Mouse (Mus musculus) hindbrain, embryonic 14.5 days (tissue): ENCODE data around the gene Spryd3. TPM values are rescaled to one million over a fixed set of nuclear protein-coding genes. Genes with fewer than 3 reads are reported as not detected.
A peak's percentile ranks its signal among the peaks of the same experiment; 100 is the strongest.

Experiments
- ATAC-seq: fragments of 200-750 bp; cut with Nextera tagmentation; 2 replicates; pipeline ENCODE4 v1.8.0; 2017; ENCODE audit warnings: moderate number of reproducible peaks, mild to moderate bottlenecking, moderate TSS enrichment, moderate library complexity; ENCODE audit not compliant: low FRiP score
- DNase-seq: peaks from one replicate; pipeline ENCODE4 v3.0.0-alpha.2; 2015; ENCODE audit warnings: low spot score
- H3K27ac ChIP-seq: fragments of 300-500 bp; sonication (generic); 2 replicates; pipeline ENCODE4 v1.5.1; 2014; ENCODE audit warnings: mild to moderate bottlenecking, moderate library complexity
- H3K27me3 ChIP-seq: fragments of 300-500 bp; sonication (generic); 2 replicates; pipeline ENCODE4 v1.6.1; 2014; ENCODE audit warnings: mild to moderate bottlenecking, low read length, mixed read lengths; ENCODE audit not compliant: control insufficient read depth, insufficient read depth
- H3K36me3 ChIP-seq: fragments of 300-500 bp; sonication (generic); replicated peaks from 2 replicates; pipeline ENCODE4 v1.6.1; 2014; ENCODE audit not compliant: control insufficient read depth, insufficient read depth
- H3K4me1 ChIP-seq: fragments of 300-500 bp; sonication (generic); replicated peaks from 2 replicates; pipeline ENCODE4 v1.6.1; 2014; ENCODE audit warnings: antibody characterized with exemption, low read length, mixed read lengths; ENCODE audit not compliant: control insufficient read depth, insufficient read depth
- H3K4me2 ChIP-seq: fragments of 300-500 bp; sonication (generic); replicated peaks from 2 replicates; pipeline ENCODE4 v1.6.1; 2014; ENCODE audit warnings: mild to moderate bottlenecking, moderate library complexity
- H3K4me3 ChIP-seq: fragments of 300-500 bp; sonication (generic); replicated peaks from 2 replicates; pipeline ENCODE4 v1.5.1; 2014; ENCODE audit warnings: mild to moderate bottlenecking, low read length
- H3K9ac ChIP-seq: fragments of 300-500 bp; sonication (generic); 2 replicates; pipeline ENCODE4 v1.6.1; 2014
- H3K9me3 ChIP-seq: fragments of 300-500 bp; sonication (generic); 2 replicates; pipeline ENCODE4 v1.6.1; 2016; ENCODE audit warnings: low read length; ENCODE audit not compliant: control insufficient read depth
- WGBS: fragments of 180-500 bp; shearing (Covaris S2); extraction: QIAGEN DNeasy Blood & Tissue Kit; methylation state at CpG from one replicate; pipeline ENCODE4 v1.1.7; 2014; 5-methylcytosine and 5-hydroxymethylcytosine counted together
- polyA plus RNA-seq: library from polyadenylated mRNA; unstranded; fragments of >200 nt; fragmentation: Nextera tagmentation; extraction: Ambion mirVana; gene quantifications from 2 replicates; pipeline ENCODE4 v1.2.1, GENCODE M21; 2014

The Spryd3 gene
- polyA plus RNA-seq, 1 experiment from 2014 or later, result 54.8 TPM

DNA sequence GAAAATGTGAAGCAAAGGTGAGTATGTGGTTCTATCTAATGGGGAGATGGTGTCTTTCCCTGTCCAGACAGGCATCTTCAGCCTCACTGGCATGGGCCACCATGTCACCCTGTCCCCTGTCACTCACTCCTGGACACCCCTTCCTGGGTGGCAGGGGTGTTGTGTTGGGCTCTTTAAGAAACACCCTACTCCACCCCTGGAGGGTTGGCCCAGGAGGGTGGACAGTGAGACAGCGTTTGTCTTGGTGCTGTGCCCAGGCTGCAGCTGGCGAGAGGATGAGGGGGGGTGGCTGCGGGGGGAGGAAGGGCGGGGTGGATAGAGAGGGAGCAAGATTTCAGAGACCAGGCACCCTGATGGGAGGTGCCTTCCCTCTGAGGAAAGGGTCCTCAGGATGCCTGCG lies 30.7 kb downstream of the Spryd3 start:
- Histone ChIP-seq H3K36me3 (no peaks in the 10 kb centered on the region), H3K4me3 (no peak overlapping the region), H3K27me3 (peaks cover 33% of the 10 kb centered on the region), H3K9me3 (no peaks in the 10 kb centered on the region), H3K4me1 (peaks cover 49% of the 10 kb centered on the region; the same call in 1 of the 2 replicates), H3K4me2 (0 out of 2 replicates have a peak overlapping the region, but pooled peaks have one; percentile 7), H3K27ac (no peak overlapping the region), H3K9ac (no peak overlapping the region)
- WGBS, result 37% methylated on average over 5 of the region's 5 CpGs
- ATAC-seq (no peak), DNase-seq (no peak)

DNA sequence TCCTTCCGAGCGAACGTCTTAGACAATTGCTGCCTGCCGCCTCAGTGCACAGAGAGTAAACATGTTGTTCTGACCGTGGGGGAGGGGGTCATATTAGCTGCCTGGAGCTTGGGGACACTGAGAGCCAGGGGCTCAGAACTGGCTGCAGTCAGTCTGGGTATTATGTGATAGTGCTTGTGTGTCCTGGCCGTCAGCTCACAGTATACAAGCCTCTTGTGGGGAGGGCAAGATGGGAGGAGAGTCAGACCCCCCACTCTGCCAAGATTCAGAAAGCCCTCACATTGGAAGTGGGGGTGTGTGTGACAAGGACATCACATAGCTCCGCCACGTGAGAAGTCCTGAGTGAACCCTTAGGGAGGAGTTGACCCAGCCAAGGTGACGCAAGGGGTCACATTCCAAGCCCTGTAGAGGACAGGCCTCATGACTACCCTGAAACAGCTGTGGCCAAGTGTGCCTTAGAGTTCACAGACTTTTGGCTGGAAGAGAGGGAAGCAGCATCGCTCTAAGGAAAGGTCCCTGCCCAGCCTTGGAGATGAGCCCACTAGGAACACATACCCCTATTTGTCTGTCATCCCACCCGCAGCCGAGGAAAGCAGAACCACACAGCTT lies 32.0 kb downstream of the Spryd3 start:
- H3K4me2 ChIP-seq, result peak overlapping the region; percentile 75
- peaks cover 53% of the 10 kb centered on the region for H3K4me1 ChIP-seq
- ATAC-seq (no peak), DNase-seq (no peak)
- H3K27ac ChIP-seq, result no peak overlapping the region
- H3K4me3 ChIP-seq, result peak overlapping the region; percentile 16
- WGBS, result 22% methylated on average over 12 of the region's 12 CpGs
- H3K36me3 ChIP-seq, result no peaks in the 10 kb centered on the region
- no peaks in the 10 kb centered on the region for H3K9me3 ChIP-seq
- H3K9ac ChIP-seq, result peak overlapping the region; percentile 25; the same call in 1 of the 2 replicates
- peaks cover 34% of the 10 kb centered on the region for H3K27me3 ChIP-seq

- H3K4me3 ChIP-seq, result peak overlapping the region; percentile 16
- no peak for ATAC-seq
- WGBS, result 6% methylated on average over 14 of the region's 14 CpGs
- H3K9me3 ChIP-seq, result no peaks in the 10 kb centered on the region
- no peak for DNase-seq
- H3K27ac ChIP-seq, result peak overlapping the region; percentile 61
- H3K36me3 ChIP-seq, result no peaks in the 10 kb centered on the region
- H3K9ac ChIP-seq, result peak overlapping the region; percentile 32; the same call in 1 of the 2 replicates
- peaks cover 34% of the 10 kb centered on the region for H3K27me3 ChIP-seq
- peak overlapping the region; percentile 75 for H3K4me2 ChIP-seq
- H3K4me1 ChIP-seq, result peaks cover 53% of the 10 kb centered on the region
Observed at GRCm38 (mm10) chr15:102103371-102103946, 32.6 kb downstream of the Spryd3 start.

DNA sequence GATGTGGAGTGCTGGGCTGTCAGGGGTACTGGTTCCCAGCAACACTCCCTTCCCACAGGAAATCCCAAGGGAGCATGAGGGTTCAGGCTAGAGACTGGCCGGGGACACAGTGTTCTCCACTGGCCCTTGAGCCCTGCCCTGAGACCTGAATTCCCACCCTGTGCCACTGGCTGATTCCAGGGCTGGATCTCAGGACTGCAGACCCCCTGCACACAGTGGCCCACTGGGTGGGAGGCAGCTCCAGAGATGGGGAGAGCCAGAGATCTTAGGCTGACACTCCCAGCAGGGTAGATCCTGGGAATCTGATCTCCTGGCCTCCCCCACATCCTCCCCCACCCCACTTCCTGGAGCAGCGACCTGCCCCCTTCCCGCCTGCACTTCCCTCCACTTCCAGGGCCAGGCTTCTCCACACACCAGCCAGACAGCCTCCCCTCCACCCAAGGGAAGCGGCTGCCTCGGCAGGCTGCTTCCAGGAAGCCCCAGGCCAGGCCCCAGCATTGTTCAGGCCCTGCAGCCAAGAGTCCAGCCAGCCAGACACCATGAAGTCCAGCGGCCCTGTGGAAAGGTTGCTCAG lies 33.4 kb downstream of the Spryd3 start:
- no peak for DNase-seq
- peaks cover 49% of the 10 kb centered on the region for H3K4me1 ChIP-seq
- peaks cover 7% of the 10 kb centered on the region; the same call in 1 of the 2 replicates for H3K36me3 ChIP-seq
- peak overlapping the region; percentile 61 for H3K27ac ChIP-seq
- peak overlapping the region; percentile 75 for H3K4me2 ChIP-seq
- peaks cover 31% of the 10 kb centered on the region for H3K27me3 ChIP-seq
- no peaks in the 10 kb centered on the region for H3K9me3 ChIP-seq
- H3K4me3 ChIP-seq, result peak overlapping the region; percentile 16
- peak overlapping the region; percentile 32 for H3K9ac ChIP-seq
- 15% methylated on average over 6 of the region's 6 CpGs for WGBS
- ATAC-seq, result no peak

- H3K9ac ChIP-seq, result no peak overlapping the region
- H3K4me2 ChIP-seq, result peak overlapping the region; percentile 75
- H3K27me3 ChIP-seq, result peaks cover 23% of the 10 kb centered on the region
- H3K9me3 ChIP-seq, result no peaks in the 10 kb centered on the region
- ATAC-seq (peak; percentile 38; the same call in 1 of the 2 replicates), DNase-seq (no peak)
- no peak overlapping the region for H3K4me3 ChIP-seq
- peaks cover 42% of the 10 kb centered on the region for H3K4me1 ChIP-seq
- H3K27ac ChIP-seq, result peak overlapping the region; percentile 52
- 20% methylated on average over 11 of the region's 11 CpGs for WGBS
- H3K36me3 ChIP-seq, result peaks cover 13% of the 10 kb centered on the region; the same call in 1 of the 2 replicates
Observed at GRCm38 (mm10) chr15:102101672-102102541, 34.1 kb downstream of the Spryd3 start.

- Histone ChIP-seq H3K36me3 (peaks cover 19% of the 10 kb centered on the region), H3K4me3 (peak overlapping the region; percentile 43), H3K27me3 (peaks cover 16% of the 10 kb centered on the region), H3K9ac (peak overlapping the region; percentile 64; the same call in 1 of the 2 replicates), H3K4me2 (peak overlapping the region; percentile 75), H3K4me1 (peaks cover 36% of the 10 kb centered on the region), H3K27ac (peak overlapping the region; percentile 52), H3K9me3 (no peaks in the 10 kb centered on the region)
- DNase-seq (no peak), ATAC-seq (no peak)
- 23% methylated on average over 10 of the region's 10 CpGs for WGBS
Observed at GRCm38 (mm10) chr15:102100996-102101671, 34.9 kb downstream of the Spryd3 start.

GRCm38 (mm10) chr15:102100161-102100981 lies 35.7 kb downstream of the Spryd3 start, which contains the start of gene Tns2:
Gene Tns2 (plus strand): TSS chr15:102100413.
- H3K27me3 ChIP-seq, result peaks cover 8% of the 10 kb centered on the region; the same call in 1 of the 2 replicates
- peak within 1 kb of the TSS; percentile 64 for H3K9ac ChIP-seq
- peak within 1 kb of the TSS; percentile 43 for H3K4me3 ChIP-seq
- ATAC-seq (peak; percentile 49), DNase-seq (peak; percentile 52)
- H3K4me1 ChIP-seq, result peaks cover 31% of the 10 kb centered on the region
- H3K27ac ChIP-seq, result peak within 1 kb of the TSS; percentile 52
- H3K4me2 ChIP-seq, result peak within 1 kb of the TSS; percentile 75
- no peaks in the 10 kb centered on the region for H3K9me3 ChIP-seq
- 1% methylated on average over 62 of the region's 82 CpGs for WGBS
- peaks cover 27% of the 10 kb centered on the region for H3K36me3 ChIP-seq

GRCm38 (mm10) chr15:102099771-102100160 lies 36.3 kb downstream of the Spryd3 start:
- DNase-seq, result no peak
- WGBS, result 25% methylated on average over 8 of the region's 8 CpGs
- H3K4me2 ChIP-seq, result peak overlapping the region; percentile 75
- no peak for ATAC-seq
- 0 out of 2 replicates have a peak, but pooled peaks cover 7% of the 10 kb centered on the region for H3K27me3 ChIP-seq
- H3K9me3 ChIP-seq, result no peaks in the 10 kb centered on the region
- H3K4me3 ChIP-seq, result peak overlapping the region; percentile 43
- no peak overlapping the region for H3K27ac ChIP-seq
- peak overlapping the region; percentile 64 for H3K9ac ChIP-seq
- H3K36me3 ChIP-seq, result peaks cover 33% of the 10 kb centered on the region
- H3K4me1 ChIP-seq, result peaks cover 31% of the 10 kb centered on the region
